Mouse (Mus musculus): ENCODE results near the gene Mfap3l. TPM values are rescaled to one million over a fixed set of nuclear protein-coding genes. Genes with fewer than 3 reads are reported as not detected.

The Mfap3l gene
- polyA plus RNA-seq, 1 experiment from 2014 or later, result 2.6 TPM

GRCm38 (mm10) chr8:60714724-60715123 is 82.1 kb downstream of the Mfap3l start:
- Histone ChIP-seq H3K9ac (ENCODE audit: low read length) (no peak overlapping the region), H3K4me3 (ENCODE audit: low read depth, low read length) (no peak overlapping the region), H3K27ac (replicated peaks; ENCODE audit: low read depth, low read length) (no peak overlapping the region), H3K4me2 (ENCODE audit: low read depth, severe bottlenecking) (no peak overlapping the region), H3K27me3 (ENCODE audit: control insufficient read depth, insufficient read depth, low read length) (no peaks in the 10 kb centered on the region), H3K36me3 (ENCODE audit: control insufficient read depth, insufficient read depth, low read length) (no peaks in the 10 kb centered on the region), H3K9me3 (ENCODE audit: control insufficient read depth, low read length) (no peaks in the 10 kb centered on the region), H3K4me1 (ENCODE audit: control insufficient read depth, insufficient read depth, low read length) (no peaks in the 10 kb centered on the region)
- ATAC-seq (ENCODE audit: insufficient number of reproducible peaks, low FRiP score, low TSS enrichment, low read depth) (no peak), DNase-seq (ENCODE audit: low spot score) (no peak)
- 84% methylated on average over 3 of the region's 3 CpGs for WGBS

- H3K9me3 ChIP-seq (ENCODE audit: control insufficient read depth, low read length), result no peaks in the 10 kb centered on the region
- 71% methylated on average over 3 of the region's 3 CpGs for WGBS
- H3K27ac ChIP-seq (replicated peaks; ENCODE audit: low read depth, low read length), result no peak overlapping the region
- H3K4me3 ChIP-seq (ENCODE audit: low read depth, low read length), result no peak overlapping the region
- no peak for ATAC-seq (ENCODE audit: insufficient number of reproducible peaks, low FRiP score, low TSS enrichment, low read depth)
- H3K4me1 ChIP-seq (ENCODE audit: control insufficient read depth, insufficient read depth, low read length), result no peaks in the 10 kb centered on the region
- no peak overlapping the region for H3K9ac ChIP-seq (ENCODE audit: low read length)
- no peaks in the 10 kb centered on the region for H3K27me3 ChIP-seq (ENCODE audit: control insufficient read depth, insufficient read depth, low read length)
- H3K4me2 ChIP-seq (ENCODE audit: low read depth, severe bottlenecking), result no peak overlapping the region
- no peak for DNase-seq (ENCODE audit: low spot score)
- H3K36me3 ChIP-seq (ENCODE audit: control insufficient read depth, insufficient read depth, low read length), result no peaks in the 10 kb centered on the region
These were observed 86.1 kb downstream of the Mfap3l start for GRCm38 (mm10) chr8:60718692-60719091.

Other genes with a start within 250 kb of the Mfap3l start
- gene Gm10283, start 129.6 kb upstream of the Mfap3l start, polyA plus RNA-seq (2014; fragmentation: Nextera tagmentation; extraction: Ambion mirVana), result not detected in 2 replicates
- 2.3 and 2.7 TPM in 2 replicates for gene Aadat, start 126.9 kb upstream of the Mfap3l start, polyA plus RNA-seq (2014; fragmentation: Nextera tagmentation; extraction: Ambion mirVana)